Mouse (Mus musculus): ENCODE data around the gene Zbtb17. TPM values are rescaled to one million over a fixed set of nuclear protein-coding genes. Genes with fewer than 3 reads are reported as not detected.

Zbtb17 gene
- polyA plus RNA-seq, 1 experiment from 2014 or later: 48.7 TPM

- Histone ChIP-seq H3K36me3 (peaks cover 98% of the 10 kb centered on the region), H3K4me2 (replicated peaks) (no peak overlapping the region), H3K9me3 (no peaks in the 10 kb centered on the region), H3K9ac (no peak overlapping the region), H3K27me3 (no peaks in the 10 kb centered on the region), H3K27ac (no peak overlapping the region), H3K4me1 (no peaks in the 10 kb centered on the region), H3K4me3 (no peak overlapping the region)
- no peak for ATAC-seq (ENCODE audit: low FRiP score, low read depth)
- WGBS: 91% methylated on average over 8 of the region's 8 CpGs
These were observed 35.0 kb downstream of the Zbtb17 start for GRCm38 (mm10) chr4:141479411-141479810.

DNA sequence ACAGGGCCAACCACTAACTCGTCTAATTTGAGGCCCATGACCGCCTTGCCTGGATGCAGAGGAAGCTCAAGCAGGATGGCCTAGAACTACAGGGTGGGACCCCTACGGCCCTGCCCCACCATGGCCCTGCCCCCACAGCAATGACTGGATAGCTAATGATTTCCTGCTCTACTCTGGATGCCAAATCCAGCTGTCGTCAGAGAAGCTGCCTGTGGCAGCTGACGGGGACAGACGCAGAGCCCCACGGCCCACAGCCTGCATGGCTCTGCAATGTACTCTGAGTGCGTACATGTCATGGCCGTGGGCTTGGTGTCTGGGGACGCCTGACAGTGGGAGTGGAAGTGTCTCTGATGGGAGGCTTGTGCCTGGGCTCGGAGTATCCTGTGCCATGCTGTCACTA is 39.6 kb downstream of the Zbtb17 start:
- Histone ChIP-seq H3K27me3 (no peaks in the 10 kb centered on the region), H3K4me3 (no peak overlapping the region), H3K9me3 (no peaks in the 10 kb centered on the region), H3K4me1 (no peaks in the 10 kb centered on the region), H3K27ac (no peak overlapping the region), H3K36me3 (peaks cover 97% of the 10 kb centered on the region), H3K9ac (no peak overlapping the region), H3K4me2 (replicated peaks) (no peak overlapping the region)
- no peak for ATAC-seq (ENCODE audit: low FRiP score, low read depth)
- WGBS: 71% methylated on average over 11 of the region's 11 CpGs

DNA sequence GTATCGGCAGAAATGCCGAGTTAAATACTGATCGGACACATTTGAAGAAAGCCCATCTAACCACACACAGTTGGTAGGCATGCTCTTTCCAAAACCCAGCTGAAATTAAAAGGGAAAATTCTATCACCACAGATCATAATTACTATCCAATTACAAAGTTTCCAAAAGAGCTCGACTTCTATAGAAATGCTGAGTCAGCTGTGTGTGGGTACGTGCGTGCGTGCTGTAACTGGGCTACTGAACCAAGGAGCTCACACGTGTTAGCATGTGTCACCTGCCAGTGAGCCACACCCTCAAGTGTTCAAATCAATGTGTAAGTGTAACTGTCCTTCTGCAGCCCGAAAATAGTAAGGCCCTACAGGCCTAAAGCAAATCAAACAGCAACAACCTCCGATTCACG is 43.1 kb downstream of the Zbtb17 start:
- Histone ChIP-seq H3K36me3 (peaks cover 99% of the 10 kb centered on the region), H3K4me2 (replicated peaks) (no peak overlapping the region), H3K27ac (no peak overlapping the region), H3K4me1 (no peaks in the 10 kb centered on the region), H3K9ac (no peak overlapping the region), H3K4me3 (no peak overlapping the region), H3K9me3 (no peaks in the 10 kb centered on the region), H3K27me3 (no peaks in the 10 kb centered on the region)
- no peak for ATAC-seq (ENCODE audit: low FRiP score, low read depth)
- WGBS: 95% methylated on average over 11 of the region's 11 CpGs

DNA sequence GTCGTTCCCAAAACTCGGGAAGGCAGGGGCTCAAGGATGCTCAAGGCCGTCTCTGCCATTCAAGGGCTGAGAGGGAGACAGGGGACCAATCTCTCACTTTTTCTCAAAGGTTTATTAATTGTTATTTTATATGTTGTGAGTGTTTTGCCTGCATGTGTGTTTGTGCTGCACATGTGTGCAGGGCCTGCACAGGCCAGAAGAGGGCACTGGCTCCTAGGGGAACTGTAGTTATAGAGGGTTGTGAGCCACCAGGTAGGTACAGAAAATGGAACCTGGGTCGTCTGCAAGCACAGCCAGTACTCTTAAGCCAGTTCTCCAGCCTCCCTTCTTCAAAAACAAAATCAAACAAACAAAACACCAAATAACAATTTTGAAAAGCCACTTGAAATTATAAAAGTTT is 44.2 kb downstream of the Zbtb17 start:
- no peak for ATAC-seq (ENCODE audit: low FRiP score, low read depth)
- Histone ChIP-seq H3K9me3 (no peaks in the 10 kb centered on the region), H3K4me2 (replicated peaks) (no peak overlapping the region), H3K4me3 (no peak overlapping the region), H3K4me1 (no peaks in the 10 kb centered on the region), H3K9ac (no peak overlapping the region), H3K27ac (no peak overlapping the region), H3K27me3 (no peaks in the 10 kb centered on the region), H3K36me3 (peaks cover 97% of the 10 kb centered on the region)
- 91% methylated on average over 4 of the region's 4 CpGs for WGBS

- 77% methylated on average over 4 of the region's 4 CpGs for WGBS
- ATAC-seq (ENCODE audit: low FRiP score, low read depth): no peak
- Histone ChIP-seq H3K27ac (0 out of 2 replicates have a peak overlapping the region, but pooled peaks have one; percentile 23), H3K9ac (0 out of 2 replicates have a peak overlapping the region, but pooled peaks have one; percentile 13), H3K4me3 (no peak overlapping the region), H3K4me1 (peaks cover 24% of the 10 kb centered on the region), H3K36me3 (peaks cover 10% of the 10 kb centered on the region), H3K4me2 (replicated peaks) (no peak overlapping the region), H3K9me3 (no peaks in the 10 kb centered on the region), H3K27me3 (no peaks in the 10 kb centered on the region)
These were observed 56.2 kb downstream of the Zbtb17 start for GRCm38 (mm10) chr4:141500637-141501036.

- Histone ChIP-seq H3K27me3 (no peaks in the 10 kb centered on the region), H3K4me1 (peaks cover 24% of the 10 kb centered on the region), H3K36me3 (peaks cover 7% of the 10 kb centered on the region), H3K9ac (0 out of 2 replicates have a peak overlapping the region, but pooled peaks have one; percentile 13), H3K27ac (0 out of 2 replicates have a peak overlapping the region, but pooled peaks have one; percentile 23), H3K4me3 (no peak overlapping the region), H3K9me3 (no peaks in the 10 kb centered on the region), H3K4me2 (replicated peaks) (no peak overlapping the region)
- no peak for ATAC-seq (ENCODE audit: low FRiP score, low read depth)
- WGBS: 72% methylated on average over 5 of the region's 5 CpGs
These were observed 56.6 kb downstream of the Zbtb17 start for GRCm38 (mm10) chr4:141501058-141501457.

DNA sequence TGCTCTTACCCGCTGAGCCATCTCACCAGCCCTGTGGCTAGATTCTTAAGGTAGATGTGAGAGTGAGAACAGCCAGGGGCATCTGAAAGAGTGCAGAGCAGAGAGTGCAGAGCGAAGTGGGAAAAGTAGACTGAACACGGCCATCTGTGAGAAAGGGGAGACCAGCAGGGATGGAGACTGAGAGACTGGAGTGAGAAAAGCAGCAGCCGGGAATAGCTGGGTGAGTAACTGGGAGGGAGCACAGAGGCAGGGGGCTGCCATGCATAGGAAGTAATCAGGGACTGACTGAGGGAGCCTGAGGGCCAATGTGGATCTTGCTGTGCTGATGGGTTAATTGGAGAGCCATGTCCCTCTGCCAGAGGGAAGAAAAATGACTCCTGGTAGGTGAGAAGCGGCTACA is 58.3 kb downstream of the Zbtb17 start:
- Histone ChIP-seq H3K4me1 (peaks cover 37% of the 10 kb centered on the region), H3K4me2 (replicated peaks) (no peak overlapping the region), H3K9me3 (no peaks in the 10 kb centered on the region), H3K27ac (0 out of 2 replicates have a peak overlapping the region, but pooled peaks have one; percentile 22), H3K27me3 (no peaks in the 10 kb centered on the region), H3K9ac (no peak overlapping the region), H3K36me3 (peaks cover 4% of the 10 kb centered on the region; the same call in 1 of the 2 replicates), H3K4me3 (no peak overlapping the region)
- WGBS: 51% methylated on average over 5 of the region's 5 CpGs
- ATAC-seq (ENCODE audit: low FRiP score, low read depth): no peak

DNA sequence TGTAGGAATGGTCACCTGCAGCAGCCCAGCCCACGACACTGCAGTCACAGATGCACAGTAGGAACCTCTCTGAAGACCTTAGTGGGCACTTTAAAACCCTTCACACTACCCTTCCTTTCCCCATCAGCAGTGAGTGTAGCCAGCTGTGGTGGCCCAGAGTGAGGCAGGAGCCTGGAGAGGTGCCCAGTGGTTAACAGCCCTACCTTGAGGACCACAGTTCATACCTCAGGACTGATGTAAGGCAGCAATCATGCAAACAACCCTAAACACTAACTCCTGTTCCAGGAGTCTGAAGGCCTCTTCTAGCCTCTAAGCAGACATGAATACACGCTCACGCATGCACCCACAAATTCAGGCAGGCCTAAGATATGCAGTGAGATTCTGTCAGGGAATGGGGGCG is 60.0 kb downstream of the Zbtb17 start:
- no peak overlapping the region for H3K9ac ChIP-seq
- H3K27ac ChIP-seq: no peak overlapping the region
- H3K4me1 ChIP-seq: peaks cover 37% of the 10 kb centered on the region
- no peak for ATAC-seq (ENCODE audit: low FRiP score, low read depth)
- H3K4me2 ChIP-seq (replicated peaks): no peak overlapping the region
- 90% methylated on average over 4 of the region's 4 CpGs for WGBS
- H3K4me3 ChIP-seq: no peak overlapping the region
- H3K9me3 ChIP-seq: no peaks in the 10 kb centered on the region
- H3K27me3 ChIP-seq: no peaks in the 10 kb centered on the region
- peaks cover 4% of the 10 kb centered on the region; the same call in 1 of the 2 replicates for H3K36me3 ChIP-seq

DNA sequence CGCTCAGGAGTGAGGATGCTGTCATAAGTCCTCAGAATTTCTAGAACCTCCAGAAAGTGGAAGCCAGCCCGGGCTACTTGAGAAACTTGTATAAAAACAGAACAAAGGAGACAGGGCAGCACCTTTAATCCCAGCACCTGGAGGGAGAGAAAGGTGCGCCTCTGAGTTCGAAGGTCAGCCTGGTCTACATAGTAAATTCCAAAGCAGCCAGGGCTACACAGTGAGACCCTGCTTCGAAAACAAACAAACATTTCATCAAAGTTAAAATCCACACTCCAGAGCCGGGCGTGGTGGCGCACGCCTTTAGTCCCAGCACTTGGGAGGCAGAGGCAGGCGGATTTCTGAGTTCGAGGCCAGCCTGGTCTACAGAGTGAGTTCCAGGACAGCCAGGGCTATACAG is 61.4 kb downstream of the Zbtb17 start:
- 94% methylated on average over 11 of the region's 11 CpGs for WGBS
- Histone ChIP-seq H3K27me3 (no peaks in the 10 kb centered on the region), H3K36me3 (peaks cover 4% of the 10 kb centered on the region; the same call in 1 of the 2 replicates), H3K27ac (no peak overlapping the region), H3K9me3 (no peaks in the 10 kb centered on the region), H3K4me3 (no peak overlapping the region), H3K4me2 (replicated peaks) (no peak overlapping the region), H3K9ac (no peak overlapping the region), H3K4me1 (peaks cover 34% of the 10 kb centered on the region)
- ATAC-seq (ENCODE audit: low FRiP score, low read depth): no peak

DNA sequence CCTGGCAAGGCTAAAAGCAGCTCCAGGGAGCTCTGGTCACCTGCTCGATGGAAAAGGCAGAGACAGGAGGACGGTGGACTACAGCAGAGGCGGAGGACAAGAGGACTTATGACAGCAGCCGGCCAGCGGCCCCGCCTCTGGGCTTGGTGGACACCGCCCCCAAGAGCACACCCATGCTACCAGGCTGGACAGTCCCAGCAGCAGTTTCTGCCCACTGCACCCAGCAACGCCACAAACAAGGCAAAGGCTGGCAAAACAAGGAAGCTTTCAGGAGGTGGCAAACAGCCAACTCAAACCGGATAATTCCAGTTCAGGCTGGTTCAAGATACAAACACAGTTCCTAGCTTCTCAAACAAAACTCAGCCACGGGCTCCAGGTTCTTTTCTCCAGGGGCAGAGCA is 61.9 kb downstream of the Zbtb17 start:
- ATAC-seq (ENCODE audit: low FRiP score, low read depth): peak; percentile 39; the same call in 1 of the 2 replicates
- Histone ChIP-seq H3K4me2 (replicated peaks) (peak overlapping the region; percentile 25; the same call in 1 of the 2 replicates), H3K27ac (peak overlapping the region; percentile 79), H3K9ac (peak overlapping the region; percentile 45; the same call in 1 of the 2 replicates), H3K4me3 (no peak overlapping the region), H3K36me3 (peaks cover 4% of the 10 kb centered on the region; the same call in 1 of the 2 replicates), H3K27me3 (no peaks in the 10 kb centered on the region), H3K4me1 (peaks cover 29% of the 10 kb centered on the region), H3K9me3 (no peaks in the 10 kb centered on the region)
- WGBS: 64% methylated on average over 10 of the region's 10 CpGs

GRCm38 (mm10) chr4:141506893-141507292 is 62.4 kb downstream of the Zbtb17 start:
- H3K36me3 ChIP-seq: peaks cover 4% of the 10 kb centered on the region; the same call in 1 of the 2 replicates
- H3K4me3 ChIP-seq: no peak overlapping the region
- WGBS: 87% methylated on average over 10 of the region's 10 CpGs
- H3K27me3 ChIP-seq: no peaks in the 10 kb centered on the region
- H3K4me2 ChIP-seq (replicated peaks): peak overlapping the region; percentile 25
- H3K9ac ChIP-seq: peak overlapping the region; percentile 45; the same call in 1 of the 2 replicates
- H3K4me1 ChIP-seq: peaks cover 27% of the 10 kb centered on the region
- ATAC-seq (ENCODE audit: low FRiP score, low read depth): no peak
- peak overlapping the region; percentile 79; the same call in 1 of the 2 replicates for H3K27ac ChIP-seq
- H3K9me3 ChIP-seq: no peaks in the 10 kb centered on the region

DNA sequence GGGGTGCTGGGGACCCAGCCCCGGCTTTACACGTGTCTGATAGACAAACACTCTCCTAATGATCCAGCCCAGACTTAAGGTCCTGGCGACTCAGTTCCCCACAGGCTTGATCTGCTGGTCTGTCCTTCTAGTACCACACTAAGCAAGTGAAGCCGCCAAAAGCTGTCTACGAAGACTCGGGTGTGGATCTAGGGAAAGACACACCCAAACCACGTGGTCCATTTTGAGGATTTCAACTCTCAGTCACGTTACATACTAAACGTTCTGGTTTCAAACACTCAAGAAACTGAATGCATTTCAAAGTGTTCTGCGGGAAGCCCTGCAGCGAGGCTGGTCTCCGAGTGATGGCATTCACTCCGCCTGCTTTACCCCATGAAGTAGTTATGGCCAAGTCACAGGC is 66.0 kb downstream of the Zbtb17 start:
- no peaks in the 10 kb centered on the region for H3K27me3 ChIP-seq
- WGBS: 85% methylated on average over 13 of the region's 13 CpGs
- no peak overlapping the region for H3K27ac ChIP-seq
- H3K9me3 ChIP-seq: no peaks in the 10 kb centered on the region
- H3K4me2 ChIP-seq (replicated peaks): no peak overlapping the region
- peaks cover 20% of the 10 kb centered on the region for H3K4me1 ChIP-seq
- ATAC-seq (ENCODE audit: low FRiP score, low read depth): no peak
- peaks cover 13% of the 10 kb centered on the region; the same call in 1 of the 2 replicates for H3K36me3 ChIP-seq
- no peak overlapping the region for H3K9ac ChIP-seq
- no peak overlapping the region for H3K4me3 ChIP-seq

GRCm38 (mm10) chr4:141512145-141512544 is 67.7 kb downstream of the Zbtb17 start:
- Histone ChIP-seq H3K4me1 (peaks cover 10% of the 10 kb centered on the region), H3K4me3 (no peak overlapping the region), H3K9ac (no peak overlapping the region), H3K4me2 (replicated peaks) (no peak overlapping the region), H3K36me3 (peaks cover 30% of the 10 kb centered on the region), H3K9me3 (no peaks in the 10 kb centered on the region), H3K27ac (no peak overlapping the region), H3K27me3 (no peaks in the 10 kb centered on the region)
- WGBS: 78% methylated on average over 6 of the region's 6 CpGs
- ATAC-seq (ENCODE audit: low FRiP score, low read depth): no peak
